Mouse (Mus musculus) ES-Bruce4 (cell line): Measurements from ENCODE around the gene Cldn1. TPM values are rescaled to one million over a fixed set of nuclear protein-coding genes. Genes with fewer than 3 reads are reported as not detected.

ENCODE experiments used
- H3K27ac ChIP-seq: 2 replicates; pipeline ENCODE4 v1.5.1; 2012; ENCODE audit warnings: low read length, inconsistent platforms; ENCODE audit not compliant: insufficient read depth
- H3K27me3 ChIP-seq: 2 replicates; pipeline ENCODE4 v1.6.1; 2012; ENCODE audit warnings: mild to moderate bottlenecking, low read length, inconsistent platforms; ENCODE audit not compliant: control insufficient read depth, poor library complexity, insufficient read depth, severe bottlenecking
- H3K36me3 ChIP-seq: 2 replicates; pipeline ENCODE4 v1.6.1; 2012; ENCODE audit warnings: inconsistent platforms, mild to moderate bottlenecking, low read length, moderate library complexity; ENCODE audit not compliant: control insufficient read depth, poor library complexity, insufficient read depth, severe bottlenecking
- H3K4me1 ChIP-seq: one replicate; pipeline ENCODE4 v1.8.1; 2011; ENCODE audit warnings: low read length; ENCODE audit not compliant: control insufficient read depth, insufficient read depth
- H3K4me3 ChIP-seq: 2 replicates; pipeline ENCODE4 v1.5.1; 2011; ENCODE audit warnings: low read depth, mild to moderate bottlenecking, low read length
- H3K9ac ChIP-seq: 2 replicates; pipeline ENCODE4 v1.6.1; 2012; ENCODE audit warnings: low read depth, mild to moderate bottlenecking, inconsistent platforms; ENCODE audit not compliant: poor library complexity, severe bottlenecking
- H3K9me3 ChIP-seq: replicated peaks from 2 replicates; pipeline ENCODE4 v1.6.1; 2012; ENCODE audit warnings: mild to moderate bottlenecking, low read length, inconsistent platforms; ENCODE audit not compliant: control insufficient read depth, poor library complexity, insufficient read depth, severe bottlenecking
- CTCF ChIP-seq: IDR thresholded peaks from one replicate; pipeline ENCODE4 v1.8.1; 2011; ENCODE audit warnings: low read depth, low read length
- EP300 ChIP-seq: IDR thresholded peaks from 2 replicates; pipeline ENCODE4 v1.6.1; 2011; ENCODE audit warnings: low read depth, low read length; ENCODE audit not compliant: insufficient read depth
- POLR2A ChIP-seq: IDR thresholded peaks from one replicate; pipeline ENCODE4 v1.8.1; 2011; ENCODE audit warnings: low read length; ENCODE audit not compliant: insufficient read depth
- polyA plus RNA-seq: library from polyadenylated mRNA; stranded (reverse); fragments of >200 nt; gene quantifications from 2 replicates; pipeline ENCODE4 v1.2.4, GENCODE M21; 2011; ENCODE audit warnings: low read depth; ENCODE audit not compliant: missing spikeins, insufficient read depth, insufficient read length

The Cldn1 gene
- polyA plus RNA-seq, 1 experiment, result 0.97 TPM

GRCm38 (mm10) chr16:26360694-26361093 is 10.9 kb downstream of the Cldn1 start:
- H3K9me3 ChIP-seq, result no peaks in the 10 kb centered on the region
- TF ChIP-seq CTCF (no peak), POLR2A (no peak), EP300 (no peak)
- no peaks in the 10 kb centered on the region for H3K4me1 ChIP-seq
- no peaks in the 10 kb centered on the region for H3K36me3 ChIP-seq
- no peak overlapping the region for H3K9ac ChIP-seq
- H3K4me3 ChIP-seq, result no peak overlapping the region
- no peaks in the 10 kb centered on the region for H3K27me3 ChIP-seq
- no peak overlapping the region for H3K27ac ChIP-seq

GRCm38 (mm10) chr16:26359619-26360018 is 12.0 kb downstream of the Cldn1 start:
- H3K9me3 ChIP-seq, result no peaks in the 10 kb centered on the region
- no peak overlapping the region for H3K4me3 ChIP-seq
- no peak overlapping the region for H3K27ac ChIP-seq
- H3K9ac ChIP-seq, result no peak overlapping the region
- no peak for TF ChIP-seq POLR2A
- no peak for TF ChIP-seq EP300
- TF ChIP-seq CTCF, result no peak
- H3K36me3 ChIP-seq, result no peaks in the 10 kb centered on the region
- no peaks in the 10 kb centered on the region for H3K4me1 ChIP-seq
- H3K27me3 ChIP-seq, result no peaks in the 10 kb centered on the region

GRCm38 (mm10) chr16:26358898-26359297 is 12.7 kb downstream of the Cldn1 start:
- Histone ChIP-seq H3K9ac (no peak overlapping the region), H3K9me3 (no peaks in the 10 kb centered on the region), H3K27ac (no peak overlapping the region), H3K27me3 (no peaks in the 10 kb centered on the region), H3K4me1 (no peaks in the 10 kb centered on the region), H3K36me3 (no peaks in the 10 kb centered on the region), H3K4me3 (no peak overlapping the region)
- TF ChIP-seq POLR2A, result no peak
- TF ChIP-seq CTCF, result no peak

- Histone ChIP-seq H3K9me3 (no peaks in the 10 kb centered on the region), H3K4me1 (no peaks in the 10 kb centered on the region), H3K9ac (no peak overlapping the region), H3K4me3 (no peak overlapping the region), H3K36me3 (no peaks in the 10 kb centered on the region), H3K27me3 (no peaks in the 10 kb centered on the region), H3K27ac (no peak overlapping the region)
- TF ChIP-seq POLR2A (no peak), CTCF (no peak), EP300 (no peak)
Measured at GRCm38 (mm10) chr16:26357863-26358780, 13.5 kb downstream of the Cldn1 start.

- Histone ChIP-seq H3K27ac (no peak overlapping the region), H3K9ac (no peak overlapping the region), H3K36me3 (no peaks in the 10 kb centered on the region), H3K27me3 (no peaks in the 10 kb centered on the region), H3K4me3 (no peak overlapping the region), H3K9me3 (no peaks in the 10 kb centered on the region), H3K4me1 (no peaks in the 10 kb centered on the region)
- no peak for TF ChIP-seq CTCF
- no peak for TF ChIP-seq POLR2A
- no peak for TF ChIP-seq EP300
Measured at GRCm38 (mm10) chr16:26355513-26355912, 16.1 kb downstream of the Cldn1 start.

GRCm38 (mm10) chr16:26350786-26351185 is 20.9 kb downstream of the Cldn1 start:
- Histone ChIP-seq H3K27ac (no peak overlapping the region), H3K27me3 (no peaks in the 10 kb centered on the region), H3K9me3 (no peaks in the 10 kb centered on the region), H3K9ac (no peak overlapping the region), H3K4me3 (no peak overlapping the region), H3K36me3 (no peaks in the 10 kb centered on the region), H3K4me1 (no peaks in the 10 kb centered on the region)
- no peak for TF ChIP-seq POLR2A
- no peak for TF ChIP-seq CTCF
- no peak for TF ChIP-seq EP300
